Mouse (Mus musculus) layer of hippocampus, adult 9-10 months (tissue): Measurements from ENCODE around the gene Cers6.

Source experiments
- DNase-seq: peaks from one replicate; pipeline ENCODE4 v3.0.0; 2022; ENCODE audit warnings: low spot score

Cers6 gene

GRCm38 (mm10) chr2:68968028-68968427, 106.8 kb downstream of the Cers6 start:
- no peak for DNase-seq

- DNase-seq: no peak
These were observed 110.6 kb downstream of the Cers6 start for GRCm38 (mm10) chr2:68971840-68972239.

- DNase-seq: no peak
These were observed 112.5 kb downstream of the Cers6 start for GRCm38 (mm10) chr2:68973753-68974152.

- DNase-seq: no peak
These were observed 114.0 kb downstream of the Cers6 start for GRCm38 (mm10) chr2:68975286-68975685.

GRCm38 (mm10) chr2:68975780-68976179, 114.5 kb downstream of the Cers6 start:
- no peak for DNase-seq

GRCm38 (mm10) chr2:68978244-68978643, 117.0 kb downstream of the Cers6 start:
- no peak for DNase-seq

- DNase-seq: no peak
These were observed 117.7 kb downstream of the Cers6 start for GRCm38 (mm10) chr2:68978660-68979604.

GRCm38 (mm10) chr2:68981302-68981701, 120.1 kb downstream of the Cers6 start:
- no peak for DNase-seq

GRCm38 (mm10) chr2:68981756-68982409, 120.6 kb downstream of the Cers6 start:
- DNase-seq: no peak

GRCm38 (mm10) chr2:68982979-68983378, 121.7 kb downstream of the Cers6 start:
- DNase-seq: no peak

GRCm38 (mm10) chr2:68983431-68983830, 122.2 kb downstream of the Cers6 start:
- no peak for DNase-seq

- DNase-seq: no peak
These were observed 127.9 kb downstream of the Cers6 start for GRCm38 (mm10) chr2:68989117-68989516.

- no peak for DNase-seq
These were observed 131.4 kb downstream of the Cers6 start for GRCm38 (mm10) chr2:68992629-68993028.

GRCm38 (mm10) chr2:68994441-68994840, 133.2 kb downstream of the Cers6 start:
- DNase-seq: no peak

- DNase-seq: no peak
These were observed 134.5 kb downstream of the Cers6 start for GRCm38 (mm10) chr2:68995723-68996122.

- no peak for DNase-seq
These were observed 135.0 kb downstream of the Cers6 start for GRCm38 (mm10) chr2:68996268-68996667.

- DNase-seq: no peak
These were observed 142.8 kb downstream of the Cers6 start for GRCm38 (mm10) chr2:69004001-69004400.

- DNase-seq: no peak
These were observed 150.2 kb downstream of the Cers6 start for GRCm38 (mm10) chr2:69011392-69011791.

GRCm38 (mm10) chr2:69011860-69012259, 150.6 kb downstream of the Cers6 start:
- no peak for DNase-seq

- no peak for DNase-seq
These were observed 153.0 kb downstream of the Cers6 start for GRCm38 (mm10) chr2:69014241-69014640.

- no peak for DNase-seq
These were observed 154.0 kb downstream of the Cers6 start for GRCm38 (mm10) chr2:69015172-69015724.

GRCm38 (mm10) chr2:69015822-69016221, 154.6 kb downstream of the Cers6 start:
- no peak for DNase-seq

GRCm38 (mm10) chr2:69019026-69019565, 157.9 kb downstream of the Cers6 start:
- DNase-seq: no peak
